Mouse (Mus musculus): ENCODE measurements around the gene Crb1.
A peak's percentile ranks its signal among the peaks of the same experiment; 100 is the strongest.
"Not testable (repeated sequence)": the region's sequence is repeated elsewhere in the genome, so short reads cannot be mapped to it uniquely, and the experiment has no call there.

Gene Crb1

GRCm38 (mm10) chr1:139328811-139329210 lies 48.1 kb downstream of the Crb1 start:
- DNase-seq (ENCODE audit: low read depth, low spot score): no peak

- DNase-seq (ENCODE audit: low read depth, low spot score): no peak
Observed at GRCm38 (mm10) chr1:139328286-139328685, 48.6 kb downstream of the Crb1 start.

GRCm38 (mm10) chr1:139325378-139325777 lies 51.5 kb downstream of the Crb1 start:
- DNase-seq (ENCODE audit: low read depth, low spot score): no peak

GRCm38 (mm10) chr1:139319798-139320197 lies 57.1 kb downstream of the Crb1 start:
- peak; percentile 3 for DNase-seq (ENCODE audit: low read depth, low spot score)

GRCm38 (mm10) chr1:139314297-139314874 lies 62.5 kb downstream of the Crb1 start:
- DNase-seq (ENCODE audit: low read depth, low spot score): no peak

GRCm38 (mm10) chr1:139308915-139309314 lies 68.0 kb downstream of the Crb1 start:
- DNase-seq (ENCODE audit: low read depth, low spot score): no peak

GRCm38 (mm10) chr1:139302519-139302918 lies 74.4 kb downstream of the Crb1 start:
- not testable (repeated sequence) for DNase-seq (ENCODE audit: low read depth, low spot score)

GRCm38 (mm10) chr1:139301830-139302229 lies 75.1 kb downstream of the Crb1 start:
- DNase-seq (ENCODE audit: low read depth, low spot score): no peak

- DNase-seq (ENCODE audit: low read depth, low spot score): no peak
Observed at GRCm38 (mm10) chr1:139292023-139292422, 84.9 kb downstream of the Crb1 start.

- no peak for DNase-seq (ENCODE audit: low read depth, low spot score)
Observed at GRCm38 (mm10) chr1:139291593-139291992, 85.3 kb downstream of the Crb1 start.

- DNase-seq (ENCODE audit: low read depth, low spot score): no peak
Observed at GRCm38 (mm10) chr1:139276619-139277320, 100.1 kb downstream of the Crb1 start.

- peak; percentile 70 for DNase-seq (ENCODE audit: low read depth, low spot score)
Observed at GRCm38 (mm10) chr1:139267844-139268243, 109.1 kb downstream of the Crb1 start.

- DNase-seq (ENCODE audit: low read depth, low spot score): no peak
Observed at GRCm38 (mm10) chr1:139264245-139264644, 112.7 kb downstream of the Crb1 start.

- DNase-seq (ENCODE audit: low read depth, low spot score): no peak
Observed at GRCm38 (mm10) chr1:139263158-139263557, 113.7 kb downstream of the Crb1 start.

- DNase-seq (ENCODE audit: low read depth, low spot score): no peak
Observed at GRCm38 (mm10) chr1:139255581-139255980, 121.3 kb downstream of the Crb1 start.

- DNase-seq (ENCODE audit: low read depth, low spot score): no peak
Observed at GRCm38 (mm10) chr1:139252041-139252440, 124.9 kb downstream of the Crb1 start.

GRCm38 (mm10) chr1:139249159-139249558 lies 127.7 kb downstream of the Crb1 start:
- no peak for DNase-seq (ENCODE audit: low read depth, low spot score)

GRCm38 (mm10) chr1:139246723-139247380 lies 130.0 kb downstream of the Crb1 start:
- no peak for DNase-seq (ENCODE audit: low read depth, low spot score)

GRCm38 (mm10) chr1:139236794-139237193 lies 140.1 kb downstream of the Crb1 start:
- DNase-seq (ENCODE audit: low read depth, low spot score): no peak

- no peak for DNase-seq (ENCODE audit: low read depth, low spot score)
Observed at GRCm38 (mm10) chr1:139234611-139235568, 142.0 kb downstream of the Crb1 start.

GRCm38 (mm10) chr1:139232636-139233035 lies 144.3 kb downstream of the Crb1 start:
- DNase-seq (ENCODE audit: low read depth, low spot score): no peak

Data from embryo, embryonic 11.5 days (tissue).